Mouse (Mus musculus): Measurements from ENCODE around the gene Plcz1. TPM values are rescaled to one million over a fixed set of nuclear protein-coding genes. Genes with fewer than 3 reads are reported as not detected.

The Plcz1 gene
- total RNA-seq, 4 experiments from 2014 or later, result not detected

DNA sequence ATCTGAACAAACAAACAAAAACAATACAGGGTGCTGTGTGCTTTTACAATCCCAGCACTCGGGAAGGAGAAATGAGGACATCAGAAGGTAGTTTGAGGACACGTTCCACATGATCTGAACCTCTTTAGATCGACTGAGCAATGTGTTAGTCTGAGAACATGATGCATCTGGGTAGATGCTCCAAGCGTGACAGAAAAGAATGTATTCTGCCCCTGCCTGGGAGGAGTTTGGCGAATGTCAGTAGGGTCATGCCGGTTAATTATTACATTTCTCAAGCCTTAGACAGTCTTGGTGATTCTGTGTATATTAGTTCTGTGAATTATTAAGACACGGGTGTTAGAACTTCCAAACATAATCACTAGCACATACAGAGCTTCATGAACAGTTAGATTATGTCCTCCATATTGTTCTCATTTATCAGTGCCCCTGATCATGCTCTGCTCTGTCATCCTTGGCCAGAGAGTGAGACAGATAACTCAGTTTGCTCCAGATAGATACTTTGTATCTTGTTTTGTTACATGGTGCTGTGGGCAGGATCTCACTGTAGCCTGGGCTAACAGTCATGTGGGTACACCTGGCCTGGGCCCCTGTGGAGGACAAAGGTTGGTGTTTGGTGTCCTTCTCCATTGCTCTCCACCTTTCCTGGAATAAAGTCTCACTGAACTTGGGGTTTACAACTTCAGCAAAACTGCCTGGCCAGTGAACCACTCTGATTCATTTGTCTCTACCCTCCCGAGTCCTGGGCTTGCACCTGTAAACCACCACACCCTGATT lies 94.0 kb downstream of the Plcz1 start:
- DNase-seq, result no peak

Other genes starting within 250 kb of the Plcz1 start
- gene Capza3, start 205 bp downstream of the Plcz1 start, total RNA-seq (2022), result not detected